Mouse (Mus musculus) liver, embryonic 11.5 days (tissue): ENCODE measurements at regions not wholly inside any gene's neighbourhood (a gene's known extent, or its start where the extent isn't known, plus 50 kb on each side); places are given as distances from the start of the nearest gene placed in this dataset.
A peak's percentile ranks its signal among the peaks of the same experiment; 100 is the strongest.

Source experiments
- ATAC-seq: fragments of 200-750 bp; cut with Nextera tagmentation; replicated peaks from 2 replicates; pipeline ENCODE4 v1.8.0; 2017; ENCODE audit warnings: moderate number of reproducible peaks, mild to moderate bottlenecking, moderate TSS enrichment, moderate library complexity; ENCODE audit not compliant: low FRiP score
- DNase-seq: peaks from one replicate; pipeline ENCODE4 v3.0.0-alpha.2; 2017; ENCODE audit warnings: low spot score
- H3K27ac ChIP-seq: fragments of 300-500 bp; sonication (generic); 2 replicates; pipeline ENCODE4 v1.5.1; 2014; ENCODE audit warnings: mild to moderate bottlenecking, low read depth, low read length, control low read depth
- H3K27me3 ChIP-seq: fragments of 300-500 bp; sonication (generic); replicated peaks from 2 replicates; pipeline ENCODE4 v1.6.1; 2014; ENCODE audit warnings: low read length, mixed read lengths; ENCODE audit not compliant: control insufficient read depth, insufficient read depth
- H3K36me3 ChIP-seq: fragments of 300-500 bp; sonication (generic); 2 replicates; pipeline ENCODE4 v1.6.1; 2014; ENCODE audit warnings: mild to moderate bottlenecking, low read length, moderate library complexity, mixed read lengths; ENCODE audit not compliant: control insufficient read depth, insufficient read depth
- H3K4me1 ChIP-seq: fragments of 300-500 bp; sonication (generic); replicated peaks from 2 replicates; pipeline ENCODE4 v1.6.1; 2014; ENCODE audit warnings: low read length, mixed read lengths; ENCODE audit not compliant: control insufficient read depth, insufficient read depth
- H3K4me2 ChIP-seq: fragments of 300-500 bp; sonication (generic); 2 replicates; pipeline ENCODE4 v1.6.1; 2014; ENCODE audit warnings: mild to moderate bottlenecking, control low read depth, moderate library complexity
- H3K4me3 ChIP-seq: fragments of 300-500 bp; sonication (generic); 2 replicates; pipeline ENCODE4 v1.5.1; 2014; ENCODE audit warnings: low read depth, low read length, control low read depth
- H3K9ac ChIP-seq: fragments of 300-500 bp; sonication (generic); 2 replicates; pipeline ENCODE4 v1.6.1; 2014; ENCODE audit warnings: low read depth, low read length, control low read depth
- H3K9me3 ChIP-seq: fragments of 300-500 bp; sonication (generic); 2 replicates; pipeline ENCODE4 v1.6.1; 2016; ENCODE audit warnings: low read length, inconsistent platforms, mixed read lengths; ENCODE audit not compliant: control insufficient read depth
- WGBS: fragments of 180-500 bp; shearing (Covaris S2); extraction: QIAGEN DNeasy Blood & Tissue Kit; methylation state at CpG from one replicate; pipeline ENCODE4 v1.1.7; 2014; 5-methylcytosine and 5-hydroxymethylcytosine counted together

DNA sequence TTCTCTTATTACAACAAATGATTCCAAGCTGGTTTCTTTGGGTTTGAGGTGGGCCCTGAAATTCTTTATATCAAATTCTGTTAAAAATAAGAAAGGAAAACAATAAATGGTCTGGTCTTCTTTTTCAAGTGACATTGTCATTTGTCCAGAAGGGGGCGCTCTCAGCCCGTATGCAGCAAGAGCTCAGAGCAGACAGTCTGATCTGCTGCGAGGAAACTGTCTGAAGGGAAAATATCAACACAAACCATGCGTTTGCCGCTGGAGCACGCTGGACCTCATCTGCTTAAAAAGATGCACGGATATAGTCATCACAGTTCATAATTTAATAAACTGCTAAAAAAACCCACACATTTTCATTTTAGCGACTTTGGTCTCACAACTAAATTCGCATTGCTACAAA is 161.2 kb downstream of the Cetn3 start:
- peak; percentile 63 for DNase-seq
- Histone ChIP-seq H3K27ac (no peak overlapping the region), H3K36me3 (no peaks in the 10 kb centered on the region), H3K27me3 (no peaks in the 10 kb centered on the region), H3K4me3 (no peak overlapping the region), H3K9ac (no peak overlapping the region), H3K9me3 (no peaks in the 10 kb centered on the region), H3K4me1 (no peaks in the 10 kb centered on the region), H3K4me2 (peak overlapping the region; percentile 42)
- ATAC-seq = peak; percentile 57; the same call in 1 of the 2 replicates
- 16% methylated on average over 9 of the region's 9 CpGs for WGBS

- peak overlapping the region; percentile 42 for H3K4me2 ChIP-seq
- H3K9ac ChIP-seq = no peak overlapping the region
- no peaks in the 10 kb centered on the region for H3K4me1 ChIP-seq
- no peaks in the 10 kb centered on the region for H3K27me3 ChIP-seq
- H3K4me3 ChIP-seq = no peak overlapping the region
- no peak for DNase-seq
- ATAC-seq = no peak
- no peaks in the 10 kb centered on the region for H3K9me3 ChIP-seq
- no peak overlapping the region for H3K27ac ChIP-seq
- no peaks in the 10 kb centered on the region for H3K36me3 ChIP-seq
- 62% methylated on average over 6 of the region's 6 CpGs for WGBS
Measured at GRCm38 (mm10) chr13:81944469-81944868, 161.6 kb downstream of the Cetn3 start.

GRCm38 (mm10) chr13:81945741-81946140 is 162.9 kb downstream of the Cetn3 start:
- DNase-seq (no peak), ATAC-seq (no peak)
- Histone ChIP-seq H3K4me2 (peak overlapping the region; percentile 8; the same call in 1 of the 2 replicates), H3K27ac (no peak overlapping the region), H3K27me3 (no peaks in the 10 kb centered on the region), H3K9me3 (no peaks in the 10 kb centered on the region), H3K4me1 (no peaks in the 10 kb centered on the region), H3K4me3 (no peak overlapping the region), H3K36me3 (no peaks in the 10 kb centered on the region), H3K9ac (no peak overlapping the region)
- 22% methylated on average over 9 of the region's 9 CpGs for WGBS

- Histone ChIP-seq H3K4me1 (no peaks in the 10 kb centered on the region), H3K27ac (no peak overlapping the region), H3K4me2 (no peak overlapping the region), H3K9me3 (no peaks in the 10 kb centered on the region), H3K27me3 (no peaks in the 10 kb centered on the region), H3K9ac (no peak overlapping the region), H3K36me3 (no peaks in the 10 kb centered on the region), H3K4me3 (no peak overlapping the region)
- 90% methylated on average over 2 of the region's 2 CpGs for WGBS
- no peak for DNase-seq
- ATAC-seq = no peak
Measured at GRCm38 (mm10) chr13:81965431-81965830, 182.6 kb downstream of the Cetn3 start.

GRCm38 (mm10) chr13:81975878-81976277 is 193.0 kb downstream of the Cetn3 start:
- H3K27ac ChIP-seq = no peak overlapping the region
- ATAC-seq = no peak
- no peak overlapping the region for H3K9ac ChIP-seq
- no peaks in the 10 kb centered on the region for H3K9me3 ChIP-seq
- no peaks in the 10 kb centered on the region for H3K27me3 ChIP-seq
- H3K4me2 ChIP-seq = no peak overlapping the region
- DNase-seq = no peak
- no peaks in the 10 kb centered on the region for H3K36me3 ChIP-seq
- no peak overlapping the region for H3K4me3 ChIP-seq
- no peaks in the 10 kb centered on the region for H3K4me1 ChIP-seq
- WGBS = 82% methylated on average over 2 of the region's 2 CpGs

GRCm38 (mm10) chr13:81978003-81978402 is 195.1 kb downstream of the Cetn3 start:
- no peak for ATAC-seq
- no peak for DNase-seq
- Histone ChIP-seq H3K9me3 (no peaks in the 10 kb centered on the region), H3K9ac (no peak overlapping the region), H3K36me3 (no peaks in the 10 kb centered on the region), H3K4me3 (no peak overlapping the region), H3K4me1 (no peaks in the 10 kb centered on the region), H3K27me3 (no peaks in the 10 kb centered on the region), H3K27ac (no peak overlapping the region), H3K4me2 (no peak overlapping the region)
- whole genome bisulfite sequencing = 71% methylated on average over 6 of the region's 6 CpGs

GRCm38 (mm10) chr13:81979289-81979688 is 196.4 kb downstream of the Cetn3 start:
- Histone ChIP-seq H3K9me3 (no peaks in the 10 kb centered on the region), H3K36me3 (no peaks in the 10 kb centered on the region), H3K27me3 (no peaks in the 10 kb centered on the region), H3K4me3 (no peak overlapping the region), H3K27ac (no peak overlapping the region), H3K9ac (no peak overlapping the region), H3K4me1 (no peaks in the 10 kb centered on the region), H3K4me2 (no peak overlapping the region)
- DNase-seq (no peak), ATAC-seq (no peak)

DNA sequence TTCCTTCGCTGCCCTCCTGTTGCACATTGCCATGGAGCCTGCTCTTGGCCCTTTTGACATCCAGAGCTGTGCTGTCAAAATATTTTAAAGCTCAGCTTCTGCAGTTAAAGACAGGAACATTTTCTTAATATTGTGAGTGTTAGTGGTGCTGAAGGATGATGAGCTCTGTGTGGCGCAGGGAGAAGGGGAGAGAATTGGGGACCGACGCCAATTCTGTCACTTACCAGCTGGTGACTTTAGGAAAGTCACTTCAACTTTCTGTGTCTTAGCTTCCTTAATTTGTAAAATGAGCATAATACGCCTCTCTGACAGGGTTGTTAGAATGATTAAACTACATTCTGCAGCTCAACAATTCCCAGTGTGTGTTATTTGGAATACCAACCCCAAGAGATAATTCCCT is 197.2 kb downstream of the Cetn3 start:
- DNase-seq = no peak
- Histone ChIP-seq H3K4me2 (no peak overlapping the region), H3K9ac (no peak overlapping the region), H3K27me3 (no peaks in the 10 kb centered on the region), H3K36me3 (no peaks in the 10 kb centered on the region), H3K9me3 (no peaks in the 10 kb centered on the region), H3K27ac (no peak overlapping the region), H3K4me1 (no peaks in the 10 kb centered on the region), H3K4me3 (no peak overlapping the region)
- no peak for ATAC-seq
- WGBS = 79% methylated on average over 5 of the region's 5 CpGs

DNA sequence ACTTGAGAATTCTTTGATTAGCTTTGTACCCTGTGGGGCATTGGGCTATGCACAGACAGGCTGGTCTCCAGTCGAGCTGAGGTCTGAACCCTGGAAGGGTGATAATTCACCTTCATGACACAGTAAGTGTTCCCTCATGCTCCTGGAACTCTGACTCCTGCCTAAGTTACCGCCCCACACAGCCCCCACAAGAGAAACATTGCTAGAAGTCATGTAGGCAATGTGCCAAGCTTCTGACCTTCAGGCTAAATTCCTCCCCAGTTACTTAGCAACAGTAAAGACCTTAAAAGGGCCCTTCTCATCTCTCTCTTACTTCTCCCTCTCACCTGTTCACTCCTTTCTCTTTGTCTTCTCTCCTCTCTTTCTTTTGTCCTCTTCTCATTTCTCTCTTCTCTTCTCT is 199.6 kb downstream of the Cetn3 start:
- Histone ChIP-seq H3K27me3 (no peaks in the 10 kb centered on the region), H3K27ac (no peak overlapping the region), H3K4me2 (no peak overlapping the region), H3K36me3 (no peaks in the 10 kb centered on the region), H3K4me3 (no peak overlapping the region), H3K9me3 (no peaks in the 10 kb centered on the region), H3K9ac (no peak overlapping the region), H3K4me1 (no peaks in the 10 kb centered on the region)
- no peak for DNase-seq
- no peak for ATAC-seq
- 63% methylated on average over 2 of the region's 2 CpGs for WGBS
